Mouse (Mus musculus) liver, embryonic 11.5 days (tissue): ENCODE results near the gene Zcchc14. TPM values are rescaled to one million over a fixed set of nuclear protein-coding genes. Genes with fewer than 3 reads are reported as not detected.
A peak's percentile ranks its signal among the peaks of the same experiment; 100 is the strongest.
"Not testable (repeated sequence)": the region's sequence is repeated elsewhere in the genome, so short reads cannot be mapped to it uniquely, and the experiment has no call there.

Experiments
- ATAC-seq: fragments of 200-750 bp; cut with Nextera tagmentation; replicated peaks from 2 replicates; pipeline ENCODE4 v1.8.0; 2017; ENCODE audit warnings: moderate number of reproducible peaks, mild to moderate bottlenecking, moderate TSS enrichment, moderate library complexity; ENCODE audit not compliant: low FRiP score
- DNase-seq: peaks from one replicate; pipeline ENCODE4 v3.0.0-alpha.2; 2017; ENCODE audit warnings: low spot score
- H3K27ac ChIP-seq: fragments of 300-500 bp; sonication (generic); 2 replicates; pipeline ENCODE4 v1.5.1; 2014; ENCODE audit warnings: mild to moderate bottlenecking, low read depth, low read length, control low read depth
- H3K27me3 ChIP-seq: fragments of 300-500 bp; sonication (generic); replicated peaks from 2 replicates; pipeline ENCODE4 v1.6.1; 2014; ENCODE audit warnings: low read length, mixed read lengths; ENCODE audit not compliant: control insufficient read depth, insufficient read depth
- H3K36me3 ChIP-seq: fragments of 300-500 bp; sonication (generic); 2 replicates; pipeline ENCODE4 v1.6.1; 2014; ENCODE audit warnings: mild to moderate bottlenecking, low read length, moderate library complexity, mixed read lengths; ENCODE audit not compliant: control insufficient read depth, insufficient read depth
- H3K4me1 ChIP-seq: fragments of 300-500 bp; sonication (generic); replicated peaks from 2 replicates; pipeline ENCODE4 v1.6.1; 2014; ENCODE audit warnings: low read length, mixed read lengths; ENCODE audit not compliant: control insufficient read depth, insufficient read depth
- H3K4me2 ChIP-seq: fragments of 300-500 bp; sonication (generic); 2 replicates; pipeline ENCODE4 v1.6.1; 2014; ENCODE audit warnings: mild to moderate bottlenecking, control low read depth, moderate library complexity
- H3K4me3 ChIP-seq: fragments of 300-500 bp; sonication (generic); 2 replicates; pipeline ENCODE4 v1.5.1; 2014; ENCODE audit warnings: low read depth, low read length, control low read depth
- H3K9ac ChIP-seq: fragments of 300-500 bp; sonication (generic); 2 replicates; pipeline ENCODE4 v1.6.1; 2014; ENCODE audit warnings: low read depth, low read length, control low read depth
- H3K9me3 ChIP-seq: fragments of 300-500 bp; sonication (generic); 2 replicates; pipeline ENCODE4 v1.6.1; 2016; ENCODE audit warnings: low read length, inconsistent platforms, mixed read lengths; ENCODE audit not compliant: control insufficient read depth
- WGBS: fragments of 180-500 bp; shearing (Covaris S2); extraction: QIAGEN DNeasy Blood & Tissue Kit; methylation state at CpG from one replicate; pipeline ENCODE4 v1.1.7; 2014; 5-methylcytosine and 5-hydroxymethylcytosine counted together
- polyA plus RNA-seq: library from polyadenylated mRNA; unstranded; fragments of >200 nt; fragmentation: Nextera tagmentation; extraction: Ambion mirVana; gene quantifications from 2 replicates; pipeline ENCODE4 v1.2.1, GENCODE M21; 2014

The Zcchc14 gene
- polyA plus RNA-seq, 1 experiment from 2014 or later = 6.2 TPM

DNA sequence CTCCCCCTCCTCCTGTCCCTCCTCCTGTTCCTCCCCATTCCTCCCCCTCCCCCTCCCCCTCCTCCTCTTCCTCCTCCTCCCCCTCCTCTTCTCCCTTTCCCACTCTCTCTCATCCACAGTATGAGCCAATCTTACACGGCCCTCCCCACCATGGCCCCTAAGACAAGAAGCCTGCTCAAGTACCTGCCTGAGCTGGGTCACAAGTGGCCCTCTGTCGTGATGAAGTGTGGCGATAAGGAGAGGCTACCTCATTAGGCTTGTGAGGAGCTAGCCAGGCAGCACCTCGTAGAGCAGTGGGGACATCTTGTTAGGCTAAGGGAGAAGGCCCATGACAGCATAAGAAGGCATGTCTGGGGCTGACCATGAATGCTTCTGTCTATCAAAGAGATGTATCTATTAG lies 20.5 kb upstream of the Zcchc14 start:
- no peak overlapping the region for H3K4me2 ChIP-seq
- DNase-seq (no peak), ATAC-seq (no peak)
- H3K9ac ChIP-seq = no peak overlapping the region
- H3K4me1 ChIP-seq = 0 out of 2 replicates have a peak, but pooled peaks cover 6% of the 10 kb centered on the region
- 44% methylated on average over 4 of the region's 4 CpGs for WGBS
- H3K27ac ChIP-seq = no peak overlapping the region
- no peaks in the 10 kb centered on the region for H3K9me3 ChIP-seq
- no peak overlapping the region for H3K4me3 ChIP-seq
- peaks cover 10% of the 10 kb centered on the region; the same call in 1 of the 2 replicates for H3K27me3 ChIP-seq
- H3K36me3 ChIP-seq = no peaks in the 10 kb centered on the region

GRCm38 (mm10) chr8:121669208-121669607 lies 16.5 kb upstream of the Zcchc14 start:
- DNase-seq (no peak), ATAC-seq (no peak)
- Histone ChIP-seq H3K4me3 (no peak overlapping the region), H3K36me3 (no peaks in the 10 kb centered on the region), H3K9me3 (no peaks in the 10 kb centered on the region), H3K9ac (no peak overlapping the region), H3K4me1 (peaks cover 6% of the 10 kb centered on the region; the same call in 1 of the 2 replicates), H3K27ac (no peak overlapping the region), H3K4me2 (no peak overlapping the region), H3K27me3 (peaks cover 17% of the 10 kb centered on the region)
- 9% methylated on average over 8 of the region's 8 CpGs for WGBS

GRCm38 (mm10) chr8:121668553-121668952 lies 15.9 kb upstream of the Zcchc14 start:
- Histone ChIP-seq H3K27ac (no peak overlapping the region), H3K9me3 (no peaks in the 10 kb centered on the region), H3K27me3 (peaks cover 17% of the 10 kb centered on the region), H3K4me1 (peaks cover 6% of the 10 kb centered on the region; the same call in 1 of the 2 replicates), H3K9ac (no peak overlapping the region), H3K36me3 (no peaks in the 10 kb centered on the region), H3K4me3 (no peak overlapping the region), H3K4me2 (no peak overlapping the region)
- ATAC-seq = no peak
- no peak for DNase-seq
- WGBS = 40% methylated on average over 6 of the region's 6 CpGs

DNA sequence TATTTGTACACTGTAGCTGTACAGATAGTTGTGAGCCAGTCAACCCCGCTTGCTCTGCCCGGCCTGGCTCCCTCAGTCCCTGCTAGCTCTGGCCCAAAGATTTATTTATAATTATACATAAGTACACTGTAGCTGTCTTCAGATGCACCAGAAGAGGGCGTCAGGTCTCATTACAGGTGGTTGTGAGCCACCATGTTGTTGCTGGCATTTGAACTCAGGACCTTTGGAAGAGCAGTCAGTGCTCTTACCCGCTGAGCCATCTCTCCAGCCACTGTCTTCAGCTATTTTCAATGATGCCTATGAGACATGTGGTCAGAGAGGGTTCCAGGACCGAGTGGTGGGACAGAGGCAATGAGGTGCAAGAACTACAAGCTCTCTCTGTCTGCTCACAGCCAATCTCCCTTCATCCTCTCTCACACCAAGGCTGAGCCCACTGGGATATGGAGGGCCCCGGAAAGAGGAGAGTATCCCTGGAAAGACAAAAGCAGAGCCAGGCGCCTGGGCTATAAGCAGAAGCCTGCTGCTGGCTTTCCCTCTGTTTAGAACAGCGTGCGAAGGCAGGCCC lies 15.3 kb upstream of the Zcchc14 start:
- H3K4me2 ChIP-seq, ATAC-seq, H3K9ac ChIP-seq, H3K27ac ChIP-seq, DNase-seq, H3K4me3 ChIP-seq, H3K36me3 ChIP-seq, H3K9me3 ChIP-seq, H3K4me1 ChIP-seq: not testable (repeated sequence)
- peaks cover 19% of the 10 kb centered on the region for H3K27me3 ChIP-seq
- WGBS = 67% methylated on average over 9 of the region's 9 CpGs

DNA sequence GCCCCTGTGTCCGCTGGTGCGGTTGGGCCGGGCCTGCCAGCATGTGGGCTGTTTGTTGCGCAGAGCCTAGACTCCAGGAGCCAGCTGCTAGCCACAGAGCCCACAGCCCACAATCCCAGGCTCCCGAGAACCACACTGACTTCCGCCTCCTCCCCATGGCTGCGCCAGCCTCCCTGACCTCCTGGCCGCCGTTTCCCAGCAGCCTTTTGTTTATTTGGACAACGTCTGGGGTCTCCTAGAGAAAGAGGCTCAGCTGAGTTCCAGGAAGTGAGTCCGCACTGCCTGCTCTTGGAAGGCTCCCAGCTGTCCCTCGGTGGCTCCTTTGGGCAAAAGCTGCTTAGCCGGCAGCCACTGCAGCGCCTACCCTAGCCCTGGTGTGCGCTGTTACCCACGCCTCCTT lies 12.6 kb upstream of the Zcchc14 start:
- H3K4me2 ChIP-seq = peak overlapping the region; percentile 52
- H3K9ac ChIP-seq = peak overlapping the region; percentile 37; the same call in 1 of the 2 replicates
- no peaks in the 10 kb centered on the region for H3K9me3 ChIP-seq
- peak; percentile 62 for DNase-seq
- no peaks in the 10 kb centered on the region for H3K36me3 ChIP-seq
- peak overlapping the region; percentile 22 for H3K4me3 ChIP-seq
- H3K4me1 ChIP-seq = peaks cover 6% of the 10 kb centered on the region; the same call in 1 of the 2 replicates
- H3K27me3 ChIP-seq = peaks cover 20% of the 10 kb centered on the region
- peak overlapping the region; percentile 82 for H3K27ac ChIP-seq
- ATAC-seq = peak; percentile 51
- 3% methylated on average over 16 of the region's 16 CpGs for WGBS

- Histone ChIP-seq H3K27ac (no peak overlapping the region), H3K9me3 (no peaks in the 10 kb centered on the region), H3K4me2 (no peak overlapping the region), H3K9ac (no peak overlapping the region), H3K4me3 (no peak overlapping the region), H3K36me3 (no peaks in the 10 kb centered on the region), H3K27me3 (peaks cover 15% of the 10 kb centered on the region; the same call in 1 of the 2 replicates), H3K4me1 (no peaks in the 10 kb centered on the region; the same call in 1 of the 2 replicates)
- ATAC-seq (no peak), DNase-seq (no peak)
- WGBS = 89% methylated on average over 12 of the region's 12 CpGs
These were observed 10.4 kb upstream of the Zcchc14 start for GRCm38 (mm10) chr8:121663101-121663500.

DNA sequence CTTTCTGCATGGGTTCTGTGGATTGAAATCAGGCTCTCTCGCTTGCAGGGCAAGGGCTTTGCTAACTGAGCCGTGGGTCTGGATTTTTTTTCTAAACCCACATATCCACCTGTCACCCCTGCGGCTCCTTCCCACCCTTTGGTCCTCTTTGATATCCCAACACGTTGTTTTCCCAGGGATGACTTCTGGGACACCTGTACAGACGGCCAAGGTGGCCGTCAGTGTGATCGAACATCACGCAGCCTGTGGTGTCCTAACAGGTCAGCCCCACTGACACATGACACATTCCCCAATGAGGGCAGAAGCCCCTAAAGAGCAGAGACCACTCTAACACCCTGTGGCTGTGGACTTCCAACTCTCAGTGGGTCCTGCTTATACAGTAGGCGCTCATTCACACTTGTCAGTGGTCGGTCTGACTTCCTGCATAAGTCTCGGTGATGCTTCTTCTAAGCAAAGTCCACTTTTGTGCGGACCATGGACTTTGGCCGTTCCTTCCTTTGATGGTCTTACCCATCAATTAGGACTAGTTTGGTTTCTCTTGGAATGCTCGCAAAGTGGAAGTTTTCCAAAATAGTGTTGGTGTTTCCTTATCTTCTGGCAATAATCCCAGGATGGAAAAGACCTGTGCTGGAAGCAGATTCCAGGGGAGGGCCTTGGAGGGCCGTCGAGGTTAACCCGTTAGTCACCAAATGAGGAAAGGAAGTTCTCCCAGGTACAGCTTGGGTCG lies 9.1 kb upstream of the Zcchc14 start:
- H3K4me2 ChIP-seq = no peak overlapping the region
- peaks cover 18% of the 10 kb centered on the region; the same call in 1 of the 2 replicates for H3K27me3 ChIP-seq
- no peak for DNase-seq
- no peaks in the 10 kb centered on the region; the same call in 1 of the 2 replicates for H3K4me1 ChIP-seq
- no peak overlapping the region for H3K9ac ChIP-seq
- 67% methylated on average over 18 of the region's 18 CpGs for WGBS
- H3K36me3 ChIP-seq = no peaks in the 10 kb centered on the region
- H3K9me3 ChIP-seq = no peaks in the 10 kb centered on the region
- no peak for ATAC-seq
- no peak overlapping the region for H3K4me3 ChIP-seq
- no peak overlapping the region for H3K27ac ChIP-seq

GRCm38 (mm10) chr8:121660602-121661001 lies 7.9 kb upstream of the Zcchc14 start:
- Histone ChIP-seq H3K27ac (no peak overlapping the region), H3K36me3 (no peaks in the 10 kb centered on the region), H3K9ac (no peak overlapping the region), H3K4me1 (no peaks in the 10 kb centered on the region; the same call in 1 of the 2 replicates), H3K4me2 (no peak overlapping the region), H3K27me3 (peaks cover 16% of the 10 kb centered on the region), H3K9me3 (no peaks in the 10 kb centered on the region), H3K4me3 (no peak overlapping the region)
- DNase-seq (no peak), ATAC-seq (no peak)
- 66% methylated on average over 15 of the region's 15 CpGs for WGBS
